Mouse (Mus musculus): Measurements from ENCODE around the gene Sorcs2. TPM values are rescaled to one million over a fixed set of nuclear protein-coding genes. Genes with fewer than 3 reads are reported as not detected.

The Sorcs2 gene
- total RNA-seq, 2 experiments from 2014 or later, result 48.2 to 49.2 TPM

DNA sequence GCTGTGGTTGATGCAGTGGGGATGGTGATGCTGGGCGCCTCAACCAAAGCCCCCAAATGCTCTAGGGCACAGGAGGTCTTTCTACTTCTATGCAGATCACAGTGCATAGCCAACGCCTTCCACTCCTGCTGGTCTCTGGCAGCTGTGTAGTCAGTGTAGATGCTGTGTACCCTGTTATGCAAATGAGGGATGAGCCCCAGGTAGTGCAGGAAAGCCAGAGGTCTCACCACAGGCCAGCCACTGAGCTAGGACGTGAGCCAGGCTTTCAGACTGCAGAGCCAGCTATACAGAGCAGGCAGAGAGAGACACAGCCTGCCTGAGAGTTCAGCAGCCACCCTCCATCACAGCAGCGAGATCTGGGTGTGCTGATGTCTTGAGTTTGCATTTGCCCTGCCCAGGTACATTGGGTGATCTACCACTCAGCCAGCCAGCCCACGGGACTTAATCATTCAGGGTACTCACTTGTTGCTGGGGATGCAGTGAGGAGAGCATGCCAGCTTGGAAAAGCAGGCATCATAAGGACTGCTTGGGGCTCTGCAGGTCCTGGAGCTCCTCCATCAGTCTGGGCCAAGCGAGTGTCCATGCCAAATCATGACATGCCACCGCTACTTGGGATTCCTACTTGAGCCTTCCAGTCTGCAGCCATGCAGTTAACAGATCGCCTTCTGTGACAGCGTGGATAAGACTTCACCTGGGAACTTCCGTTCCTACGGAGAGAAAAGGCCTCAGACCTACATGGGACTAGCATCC lies 407.8 kb downstream of the Sorcs2 start:
- intact Hi-C loops (cut with DNase I), result loop anchor here (10.0 kb wide), 1 partner anchor 755 kb away; the partner anchor contains the start of gene Bloc1s4

DNA sequence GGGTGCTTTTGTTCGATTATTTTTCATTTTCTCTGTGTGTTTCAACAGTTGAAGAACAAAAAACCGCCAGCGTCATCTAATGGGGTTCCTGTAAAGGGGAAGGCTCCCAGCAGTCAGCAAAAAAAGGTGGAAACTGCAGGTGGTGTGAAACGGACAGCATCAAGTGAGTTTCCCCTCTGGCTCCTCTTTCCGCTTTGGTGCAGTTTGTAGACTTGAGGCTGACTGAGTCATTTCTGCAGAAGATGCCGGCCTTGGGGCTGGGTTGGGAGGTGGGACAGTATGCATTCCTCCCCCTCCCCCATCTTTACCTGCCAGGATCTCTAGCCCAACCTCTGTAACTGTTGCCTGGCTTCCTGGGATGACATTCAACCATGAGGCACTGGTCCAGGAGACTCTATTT lies 408.4 kb downstream of the Sorcs2 start:
- intact Hi-C loops (cut with DNase I), result loop anchor here (10.0 kb wide), 1 partner anchor 755 kb away; the partner anchor contains the start of gene Bloc1s4
- DNase-seq (ENCODE audit: low spot score in 2 of 2), result no peak

More for the DNA sequence above, 407.8 kb downstream of the Sorcs2 start:
- DNase-seq (ENCODE audit: low spot score in 2 of 2), result no peak

DNA sequence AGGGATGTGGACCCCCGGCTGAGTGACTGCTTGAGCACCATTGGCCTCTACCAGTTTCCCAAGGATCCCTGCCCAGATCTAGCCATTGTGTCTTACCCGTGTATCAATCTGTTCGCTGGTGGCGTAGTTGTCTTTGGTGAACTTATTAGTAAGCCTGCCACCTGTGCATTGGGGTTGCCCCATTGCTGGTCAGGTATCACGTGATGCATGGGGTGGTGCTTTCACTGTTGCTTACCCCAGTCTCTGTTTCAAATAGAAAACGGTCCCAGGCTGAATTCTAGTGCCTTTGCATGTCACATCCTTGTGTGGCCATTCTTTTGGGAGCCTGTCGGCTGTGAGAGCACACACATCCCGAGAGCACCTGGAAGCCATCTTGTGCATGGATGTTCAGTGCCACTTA lies 409.9 kb downstream of the Sorcs2 start:
- intact Hi-C loops (cut with DNase I), result loop anchor here (10.0 kb wide), 1 partner anchor 757 kb away; the partner anchor contains the start of gene Bloc1s4
- no peak for DNase-seq (ENCODE audit: low spot score in 2 of 2)

GRCm38 (mm10) chr5:35985611-35986010 lies 412.3 kb downstream of the Sorcs2 start:
- intact Hi-C loops (cut with DNase I), result loop anchor here (2.0 to 10.0 kb wide), 2 partner anchors 413 to 759 kb away; partner anchors contain the start of genes Bloc1s4 and Sorcs2
- peak; percentile 66 to 70 for DNase-seq (ENCODE audit: low spot score in 2 of 2)

DNA sequence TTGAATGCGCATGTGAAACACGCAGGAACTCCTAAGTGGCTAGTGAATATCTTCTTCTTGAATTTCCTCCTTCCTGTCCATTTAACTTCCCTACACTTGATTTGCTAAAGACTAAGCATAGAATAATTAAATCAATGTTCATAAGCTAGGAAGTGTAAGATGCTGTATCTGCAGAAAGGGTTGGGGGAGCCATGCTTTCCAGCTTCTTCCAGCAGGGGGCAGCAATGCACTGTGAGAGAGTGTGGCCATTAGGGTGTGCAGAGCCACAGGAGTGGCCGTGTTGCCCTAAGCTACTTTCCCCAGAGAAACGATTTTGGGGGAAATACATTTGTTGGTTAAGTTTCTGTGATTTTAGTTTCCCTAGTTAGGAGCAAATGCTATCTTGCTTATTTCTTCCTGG lies 416.0 kb downstream of the Sorcs2 start:
- peak; percentile 84 to 91 for DNase-seq (ENCODE audit: low spot score in 2 of 2)

GRCm38 (mm10) chr5:35981341-35981740 lies 416.6 kb downstream of the Sorcs2 start:
- no peak for DNase-seq (ENCODE audit: low spot score in 2 of 2)
- intact Hi-C loops (cut with DNase I), result loop anchor here (10.0 kb wide), 1 partner anchor 763 kb away; the partner anchor contains the start of gene Bloc1s4

More for the DNA sequence above, 416.0 kb downstream of the Sorcs2 start:
- intact Hi-C loops (cut with DNase I), result loop anchor here (10.0 kb wide), 1 partner anchor 763 kb away; the partner anchor contains the start of gene Bloc1s4

- no peak for DNase-seq (ENCODE audit: low spot score in 2 of 2)
- intact Hi-C loops (cut with DNase I), result loop anchor here (10.0 kb wide), 1 partner anchor 764 kb away; the partner anchor contains the start of gene Bloc1s4
Observed at GRCm38 (mm10) chr5:35980542-35980941, 417.4 kb downstream of the Sorcs2 start.

GRCm38 (mm10) chr5:35975681-35976080 lies 422.3 kb downstream of the Sorcs2 start:
- intact Hi-C loops (cut with DNase I), result loop anchor here (1.0 to 2.0 kb wide), 2 partner anchors 87 to 105 kb away; no protein-coding TSS in a partner anchor
- DNase-seq (ENCODE audit: low spot score in 2 of 2), result peak; percentile 48 to 55

DNA sequence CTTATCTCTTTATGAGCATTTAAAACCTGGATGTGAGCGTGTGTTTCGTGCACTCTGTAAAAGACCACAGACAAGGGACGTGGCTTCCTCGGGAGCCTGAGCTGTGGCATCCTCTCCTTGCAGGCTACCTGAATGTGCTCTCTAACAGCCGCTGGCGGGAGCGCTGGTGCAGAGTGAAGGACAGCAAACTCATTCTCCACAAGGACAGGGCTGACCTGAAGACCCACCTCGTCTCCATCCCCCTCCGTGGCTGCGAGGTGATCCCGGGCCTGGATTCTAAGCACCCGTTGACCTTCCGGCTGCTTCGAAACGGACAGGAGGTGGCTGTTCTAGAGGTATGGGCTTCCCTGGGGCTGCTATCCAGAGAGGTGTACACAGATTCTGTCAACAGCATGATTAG lies 423.7 kb downstream of the Sorcs2 start:
- DNase-seq (ENCODE audit: low spot score in 2 of 2), result no peak
- intact Hi-C loops (cut with DNase I), result loop anchor here (2.0 kb wide), 1 partner anchor 85 kb away; no protein-coding TSS in a partner anchor

GRCm38 (mm10) chr5:35973800-35974199 lies 424.1 kb downstream of the Sorcs2 start:
- DNase-seq (ENCODE audit: low spot score in 2 of 2), result peak; percentile 61 to 65
- intact Hi-C loops (cut with DNase I), result loop anchor here (2.0 kb wide), 1 partner anchor 85 kb away; no protein-coding TSS in a partner anchor

DNA sequence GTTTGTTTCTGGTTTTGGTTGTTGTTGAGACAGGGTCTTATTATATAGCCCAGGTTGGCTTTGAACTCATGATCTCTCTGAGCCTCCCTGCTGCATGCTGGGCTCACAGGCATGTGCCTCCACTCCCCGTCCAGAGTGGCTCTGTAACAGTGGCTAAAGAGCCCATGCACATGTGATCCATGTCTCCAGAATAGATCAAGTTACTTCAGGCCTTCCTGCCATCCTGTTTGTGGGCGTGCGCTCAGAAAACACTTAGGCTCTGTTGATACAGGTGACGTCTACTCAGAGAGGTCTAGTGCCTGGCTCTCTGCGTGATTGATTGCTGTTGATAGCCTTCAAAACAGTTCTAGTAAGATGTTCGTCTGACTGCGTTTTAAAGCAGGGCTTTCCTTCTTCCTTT lies 425.2 kb downstream of the Sorcs2 start:
- intact Hi-C loops (cut with DNase I), result no loop called here
- DNase-seq (ENCODE audit: low spot score in 2 of 2), result no peak

DNA sequence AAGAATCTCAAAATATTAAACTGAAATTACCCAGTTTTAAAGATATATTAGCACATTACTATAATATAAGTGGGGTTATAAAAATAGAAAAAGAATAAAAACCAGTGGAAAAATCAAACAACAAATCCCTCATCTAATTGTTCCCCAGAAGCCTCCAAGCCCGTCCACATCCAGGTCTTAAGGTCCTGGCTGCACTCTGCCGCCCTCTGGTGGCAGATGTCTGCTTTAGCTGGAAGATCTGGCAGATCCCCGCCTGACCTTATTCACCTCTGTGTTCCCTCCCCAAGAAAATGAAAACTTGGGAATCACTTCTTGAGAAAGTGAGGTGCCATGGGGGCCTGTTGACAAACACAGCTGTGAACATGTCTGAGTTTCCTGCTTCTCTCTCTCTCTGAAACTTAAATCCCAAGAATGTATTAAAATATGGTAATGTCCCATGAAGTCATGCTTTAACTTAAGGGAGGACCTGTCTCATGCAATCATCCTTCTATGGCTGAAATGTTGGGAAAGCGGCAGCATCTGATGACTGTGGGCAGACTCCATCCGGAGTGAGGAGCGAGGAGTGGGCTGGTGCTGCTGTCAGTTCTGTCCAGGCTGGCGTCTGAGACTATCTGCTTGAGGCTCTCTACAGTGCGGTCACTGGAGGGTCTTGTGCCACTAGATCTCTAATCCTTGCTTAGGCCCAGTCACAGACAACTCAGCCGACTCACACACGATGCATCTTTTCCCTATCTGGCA lies 425.9 kb downstream of the Sorcs2 start:
- DNase-seq (ENCODE audit: low spot score in 2 of 2), result peak; percentile 38 to 67

DNA sequence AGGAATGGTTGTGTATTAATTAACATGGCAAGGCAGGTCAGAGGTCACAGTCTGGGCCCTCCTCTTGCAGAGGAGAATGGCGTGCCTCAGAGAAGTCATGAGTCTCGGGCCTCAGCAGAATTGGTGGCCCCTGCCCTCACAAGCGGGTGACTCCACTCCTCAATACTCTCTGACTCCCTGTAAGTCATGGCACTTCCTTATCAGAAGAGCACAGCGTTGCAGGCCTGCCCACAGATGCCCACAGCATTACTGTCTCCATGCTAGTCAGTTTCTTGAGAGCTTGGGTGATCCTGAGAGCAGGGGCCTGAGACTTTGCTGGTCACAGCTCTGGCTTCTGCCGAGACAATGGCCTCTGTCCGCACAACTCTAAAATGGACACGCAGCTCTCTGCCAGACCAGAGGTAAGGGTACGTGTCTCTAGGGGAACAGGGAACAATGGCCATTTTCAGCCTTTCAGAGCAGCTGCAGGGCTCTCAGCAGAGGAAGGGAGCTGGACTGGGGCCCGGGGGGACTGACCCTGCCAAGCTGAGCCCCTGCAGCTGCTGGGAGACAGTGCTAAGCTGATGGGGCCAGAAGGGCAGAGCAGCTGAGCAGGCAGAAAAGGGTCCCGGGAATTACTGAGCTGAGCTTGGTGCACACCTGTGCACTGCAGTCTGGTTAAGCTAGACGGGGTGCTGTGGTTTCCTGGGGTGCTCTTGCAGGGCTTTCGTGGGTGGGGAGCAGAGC lies 427.4 kb downstream of the Sorcs2 start:
- intact Hi-C loops (cut with DNase I), result no loop called here
- DNase-seq (ENCODE audit: low spot score in 2 of 2), result peak in 1 of 2 experiments; percentile 25

More for the DNA sequence above, 425.9 kb downstream of the Sorcs2 start:
- intact Hi-C loops (cut with DNase I), result no loop called here

GRCm38 (mm10) chr5:35969857-35970256 lies 428.1 kb downstream of the Sorcs2 start:
- no peak for DNase-seq (ENCODE audit: low spot score in 2 of 2)
- intact Hi-C loops (cut with DNase I), result no loop called here

Small RNA genes within 50 kb of the gene (microRNA-seq; reads per million reads assigned to microRNA genes)
- gene Mir7689, result 798 to 920 reads per million in 2 experiments

Other genes starting within 250 kb of the Sorcs2 start
- gene Psapl1, start 194.1 kb downstream of the Sorcs2 start, total RNA-seq (2021), result not detected
- 10 to 100 TPM; 20.4 to 20.8 TPM for gene Grpel1, start 66.9 kb upstream of the Sorcs2 start, total RNA-seq (2021)
- gene Tada2b, start 86.1 kb upstream of the Sorcs2 start, total RNA-seq (2021), result 10 to 100 TPM; 26.5 to 29.1 TPM
- gene Ccdc96, start 86.4 kb upstream of the Sorcs2 start, total RNA-seq (2021), result 1 to 10 TPM; 1.3 TPM
- 10 to 100 TPM; 77.9 to 82.0 TPM for gene Tbc1d14, start 195.1 kb upstream of the Sorcs2 start, total RNA-seq (2021)